Mouse (Mus musculus): Measurements from ENCODE around the gene Dgkd. TPM values are rescaled to one million over a fixed set of nuclear protein-coding genes. Genes with fewer than 3 reads are reported as not detected.

The Dgkd gene
- polyA plus RNA-seq, 1 experiment from 2014 or later, result 46.3 TPM

DNA sequence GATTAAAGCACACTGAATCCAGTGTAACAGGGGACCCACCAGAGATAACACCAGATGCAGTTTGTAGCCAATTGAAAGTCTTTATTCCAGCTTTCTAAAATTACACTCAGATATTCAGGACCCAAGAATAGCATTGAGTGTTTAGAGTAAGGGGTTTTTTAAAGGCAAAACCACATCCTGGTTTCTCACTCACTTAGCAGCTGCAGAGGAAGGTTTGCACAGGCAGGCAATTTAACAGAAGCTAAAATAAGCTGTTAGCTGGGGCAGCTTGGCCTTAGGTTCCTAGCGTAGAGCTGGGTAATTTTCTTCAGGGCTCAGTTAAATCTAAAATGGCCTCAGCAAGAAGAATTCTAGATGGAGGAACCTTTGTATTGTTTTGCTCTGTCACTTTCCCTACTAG lies 13.6 kb downstream of the Dgkd start:
- ATAC-seq (replicated peaks; ENCODE audit: low FRiP score) (no peak), DNase-seq (ENCODE audit: low spot score) (no peak)
- no peaks in the 10 kb centered on the region for H3K4me1 ChIP-seq (replicated peaks; ENCODE audit: control insufficient read depth, insufficient read depth, low read length)
- no peak overlapping the region for H3K4me2 ChIP-seq (ENCODE audit: low read depth, low read length, severe bottlenecking)
- no peaks in the 10 kb centered on the region for H3K9me3 ChIP-seq (ENCODE audit: control insufficient read depth, low read length)
- H3K27ac ChIP-seq (ENCODE audit: low read depth, low read length), result no peak overlapping the region
- no peak overlapping the region for H3K4me3 ChIP-seq (ENCODE audit: low read depth, low read length)
- H3K36me3 ChIP-seq (ENCODE audit: control insufficient read depth, insufficient read depth, low read length), result no peaks in the 10 kb centered on the region
- 90% methylated on average over 1 of the region's 1 CpGs for WGBS
- H3K27me3 ChIP-seq (ENCODE audit: control insufficient read depth, insufficient read depth, low read length), result no peaks in the 10 kb centered on the region
- H3K9ac ChIP-seq (ENCODE audit: low read length), result no peak overlapping the region

DNA sequence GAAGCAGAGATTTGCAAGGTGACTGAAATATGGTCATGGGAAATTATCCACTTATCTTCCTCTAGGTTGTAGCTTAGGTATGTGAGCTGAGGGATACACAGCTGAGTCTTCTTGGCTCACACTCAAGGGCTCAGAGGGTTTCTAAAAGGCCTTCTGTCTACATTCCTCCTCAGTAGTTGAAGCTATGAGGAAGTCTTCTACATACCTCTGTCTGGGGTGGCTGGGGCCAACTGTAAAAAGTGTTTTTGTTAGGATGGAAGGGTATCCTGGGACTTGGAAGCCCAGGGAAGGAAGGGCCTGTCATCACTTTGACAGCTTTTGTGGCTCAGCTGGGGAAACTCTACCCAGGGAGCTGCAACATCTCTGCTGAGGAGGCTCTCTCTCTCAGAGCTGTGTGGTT lies 18.5 kb downstream of the Dgkd start:
- ATAC-seq (replicated peaks; ENCODE audit: low FRiP score), result no peak
- Histone ChIP-seq H3K27me3 (ENCODE audit: control insufficient read depth, insufficient read depth, low read length) (no peaks in the 10 kb centered on the region), H3K9me3 (ENCODE audit: control insufficient read depth, low read length) (no peaks in the 10 kb centered on the region)

DNA sequence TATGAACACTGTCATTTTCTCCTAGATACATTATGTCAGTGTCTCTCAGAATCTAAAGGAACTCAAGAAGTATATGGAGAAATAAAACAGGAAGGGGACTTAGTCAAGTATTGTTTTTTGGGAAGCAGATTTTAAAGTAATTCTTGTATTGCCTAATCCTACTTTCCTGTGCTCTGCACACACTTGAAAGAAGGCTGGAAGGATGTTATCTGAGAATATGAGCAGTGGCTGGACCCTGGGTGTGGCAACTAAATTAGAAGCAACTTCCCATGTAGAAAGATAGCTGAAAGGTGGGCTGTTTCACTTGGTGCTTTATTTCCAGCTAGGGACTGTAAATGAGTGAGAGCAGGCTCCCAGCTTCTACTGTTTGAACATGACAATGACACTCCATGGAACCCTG lies 20.0 kb downstream of the Dgkd start:
- Histone ChIP-seq H3K4me1 (replicated peaks; ENCODE audit: control insufficient read depth, insufficient read depth, low read length) (no peaks in the 10 kb centered on the region), H3K4me2 (ENCODE audit: low read depth, low read length, severe bottlenecking) (no peak overlapping the region), H3K9ac (ENCODE audit: low read length) (no peak overlapping the region), H3K27me3 (ENCODE audit: control insufficient read depth, insufficient read depth, low read length) (no peaks in the 10 kb centered on the region), H3K9me3 (ENCODE audit: control insufficient read depth, low read length) (no peaks in the 10 kb centered on the region), H3K4me3 (ENCODE audit: low read depth, low read length) (no peak overlapping the region), H3K27ac (ENCODE audit: low read depth, low read length) (no peak overlapping the region), H3K36me3 (ENCODE audit: control insufficient read depth, insufficient read depth, low read length) (no peaks in the 10 kb centered on the region)
- ATAC-seq (replicated peaks; ENCODE audit: low FRiP score) (no peak), DNase-seq (ENCODE audit: low spot score) (no peak)

More for the DNA sequence above, 18.5 kb downstream of the Dgkd start:
- Histone ChIP-seq H3K4me1 (replicated peaks; ENCODE audit: control insufficient read depth, insufficient read depth, low read length) (no peaks in the 10 kb centered on the region), H3K4me2 (ENCODE audit: low read depth, low read length, severe bottlenecking) (no peak overlapping the region), H3K4me3 (ENCODE audit: low read depth, low read length) (no peak overlapping the region), H3K36me3 (ENCODE audit: control insufficient read depth, insufficient read depth, low read length) (no peaks in the 10 kb centered on the region), H3K9ac (ENCODE audit: low read length) (no peak overlapping the region), H3K27ac (ENCODE audit: low read depth, low read length) (no peak overlapping the region)
- no peak for DNase-seq (ENCODE audit: low spot score)

DNA sequence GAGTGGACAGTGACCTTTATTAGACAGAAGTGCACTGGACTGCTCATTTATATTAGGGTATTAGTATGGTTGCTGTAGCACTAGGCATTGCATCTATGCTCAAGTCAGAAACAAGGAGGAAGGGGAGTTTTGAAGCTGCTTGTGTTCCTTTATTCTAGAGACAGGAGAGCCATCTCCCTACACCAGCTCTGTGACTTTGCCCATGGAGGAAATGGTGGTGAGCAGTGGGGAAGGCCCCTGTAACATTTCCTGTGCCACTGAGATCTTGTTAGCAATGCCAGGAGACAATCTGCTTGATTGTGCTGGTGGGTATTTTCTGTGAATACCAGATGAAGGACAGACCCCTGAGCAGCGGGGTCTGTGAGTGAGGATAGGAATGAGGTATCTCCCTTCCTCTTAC lies 23.0 kb downstream of the Dgkd start:
- Histone ChIP-seq H3K27me3 (ENCODE audit: control insufficient read depth, insufficient read depth, low read length) (no peaks in the 10 kb centered on the region), H3K4me1 (replicated peaks; ENCODE audit: control insufficient read depth, insufficient read depth, low read length) (no peaks in the 10 kb centered on the region), H3K27ac (ENCODE audit: low read depth, low read length) (no peak overlapping the region), H3K36me3 (ENCODE audit: control insufficient read depth, insufficient read depth, low read length) (no peaks in the 10 kb centered on the region), H3K4me2 (ENCODE audit: low read depth, low read length, severe bottlenecking) (no peak overlapping the region), H3K9ac (ENCODE audit: low read length) (no peak overlapping the region), H3K4me3 (ENCODE audit: low read depth, low read length) (no peak overlapping the region), H3K9me3 (ENCODE audit: control insufficient read depth, low read length) (no peaks in the 10 kb centered on the region)
- ATAC-seq (replicated peaks; ENCODE audit: low FRiP score) (no peak), DNase-seq (ENCODE audit: low spot score) (no peak)
- 86% methylated on average over 1 of the region's 1 CpGs for WGBS

DNA sequence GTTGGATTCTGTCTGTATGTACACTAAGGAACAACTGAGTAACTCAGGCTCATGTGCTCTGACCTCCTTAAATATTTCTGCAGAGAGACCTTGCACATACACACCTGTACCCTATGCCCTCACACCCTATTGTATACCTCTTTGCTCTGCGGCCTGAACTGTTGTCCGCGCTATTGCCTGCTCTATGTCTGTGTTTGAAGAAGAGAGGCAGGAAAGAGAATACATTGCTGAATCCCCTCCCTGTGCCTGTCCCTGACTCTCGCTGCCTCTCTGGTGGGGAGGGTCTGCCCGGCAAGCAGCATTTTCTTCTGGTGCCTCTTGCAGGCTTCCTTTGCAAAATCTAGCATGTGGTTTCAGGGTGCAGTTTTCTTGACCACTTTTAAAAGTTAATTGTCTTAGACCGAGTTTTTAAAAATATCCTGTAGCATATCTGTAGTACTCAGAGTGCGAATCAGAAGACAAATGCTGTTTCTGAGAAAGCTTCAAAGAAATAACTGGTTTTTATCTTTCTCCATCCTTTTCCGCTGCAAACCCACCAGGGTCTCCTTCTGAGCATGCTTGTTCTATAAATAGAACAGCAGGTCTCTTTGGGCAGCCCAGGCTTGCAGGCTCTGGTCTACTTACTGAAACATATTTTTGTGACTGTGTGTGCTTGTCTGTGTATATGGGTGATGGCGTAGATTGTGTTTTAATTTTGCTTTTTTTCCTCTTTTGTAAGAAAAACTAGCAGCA lies 24.6 kb downstream of the Dgkd start:
- ATAC-seq (replicated peaks; ENCODE audit: low FRiP score), result no peak
- H3K9me3 ChIP-seq (ENCODE audit: control insufficient read depth, low read length), result no peaks in the 10 kb centered on the region
- H3K9ac ChIP-seq (ENCODE audit: low read length), result no peak overlapping the region
- no peaks in the 10 kb centered on the region for H3K4me1 ChIP-seq (replicated peaks; ENCODE audit: control insufficient read depth, insufficient read depth, low read length)
- H3K27me3 ChIP-seq (ENCODE audit: control insufficient read depth, insufficient read depth, low read length), result no peaks in the 10 kb centered on the region
- no peak overlapping the region for H3K4me2 ChIP-seq (ENCODE audit: low read depth, low read length, severe bottlenecking)
- no peak overlapping the region for H3K27ac ChIP-seq (ENCODE audit: low read depth, low read length)
- no peak overlapping the region for H3K4me3 ChIP-seq (ENCODE audit: low read depth, low read length)
- 84% methylated on average over 9 of the region's 9 CpGs for WGBS
- H3K36me3 ChIP-seq (ENCODE audit: control insufficient read depth, insufficient read depth, low read length), result no peaks in the 10 kb centered on the region
- no peak for DNase-seq (ENCODE audit: low spot score)

DNA sequence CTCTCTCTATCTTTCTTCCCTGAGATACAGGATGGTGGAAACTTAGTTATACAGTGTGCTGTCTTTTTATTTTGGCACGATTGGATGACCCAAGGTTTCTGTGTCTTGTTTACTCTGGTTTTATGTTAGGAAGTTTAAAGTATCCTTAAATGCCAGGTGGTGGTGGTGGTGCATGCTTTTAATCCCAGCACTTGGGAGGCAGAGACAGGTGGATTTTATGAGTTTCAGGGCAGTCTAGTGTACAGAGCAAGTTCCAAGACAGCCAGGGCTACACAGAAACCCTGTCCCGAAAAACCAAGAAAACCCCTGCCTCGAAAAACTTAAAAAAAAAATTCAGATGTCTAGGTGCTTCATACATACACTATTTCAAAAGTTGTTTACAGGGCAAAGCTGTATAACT lies 25.9 kb downstream of the Dgkd start:
- DNase-seq (ENCODE audit: low spot score) (no peak), ATAC-seq (replicated peaks; ENCODE audit: low FRiP score) (no peak)
- no peaks in the 10 kb centered on the region for H3K36me3 ChIP-seq (ENCODE audit: control insufficient read depth, insufficient read depth, low read length)
- H3K27ac ChIP-seq (ENCODE audit: low read depth, low read length), result no peak overlapping the region
- H3K4me1 ChIP-seq (replicated peaks; ENCODE audit: control insufficient read depth, insufficient read depth, low read length), result no peaks in the 10 kb centered on the region
- no peak overlapping the region for H3K4me2 ChIP-seq (ENCODE audit: low read depth, low read length, severe bottlenecking)
- no peak overlapping the region for H3K9ac ChIP-seq (ENCODE audit: low read length)
- 91% methylated on average over 3 of the region's 3 CpGs for WGBS
- H3K27me3 ChIP-seq (ENCODE audit: control insufficient read depth, insufficient read depth, low read length), result no peaks in the 10 kb centered on the region
- no peak overlapping the region for H3K4me3 ChIP-seq (ENCODE audit: low read depth, low read length)
- no peaks in the 10 kb centered on the region for H3K9me3 ChIP-seq (ENCODE audit: control insufficient read depth, low read length)

DNA sequence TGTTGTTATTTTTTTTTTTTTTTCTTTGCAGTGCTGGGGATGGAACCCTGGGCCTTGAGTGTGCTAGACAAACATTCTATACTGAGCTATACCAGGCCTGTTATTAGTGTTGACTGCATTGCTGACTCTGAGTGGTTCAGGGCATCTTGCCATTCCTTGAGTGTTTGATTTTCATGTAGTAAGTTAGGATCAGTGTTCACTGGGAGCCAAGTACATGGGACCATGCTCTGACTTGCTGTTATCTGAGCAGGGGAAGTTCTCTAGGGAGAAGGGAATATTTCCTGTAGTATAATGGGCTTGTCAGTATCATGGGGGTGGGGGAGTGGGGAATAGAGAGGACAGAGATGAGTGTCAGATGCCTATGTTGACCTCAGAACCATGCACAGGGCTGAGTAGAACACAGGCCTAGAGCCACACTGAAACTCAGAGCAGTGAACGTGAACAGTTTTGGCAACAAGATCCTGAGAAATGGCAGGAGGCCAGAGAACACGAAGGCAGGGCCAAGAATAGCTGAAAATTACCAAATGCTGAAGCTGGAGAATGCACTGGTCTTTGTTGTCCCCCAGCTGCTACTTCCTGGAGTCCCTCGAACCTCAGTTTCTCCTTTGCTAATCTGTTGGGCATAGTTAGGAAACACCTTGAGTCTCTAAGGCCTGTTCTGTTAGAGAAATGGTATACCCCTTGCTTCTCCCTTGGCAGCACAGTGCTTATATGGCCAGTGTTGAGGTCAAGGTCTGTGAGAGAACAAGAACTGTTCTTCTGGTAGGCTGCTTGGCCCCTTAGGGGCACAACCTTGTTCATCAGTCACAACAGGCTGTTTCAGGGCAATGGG lies 26.6 kb downstream of the Dgkd start:
- no peak for ATAC-seq (replicated peaks; ENCODE audit: low FRiP score)
- WGBS, result 88% methylated on average over 3 of the region's 3 CpGs
- H3K36me3 ChIP-seq (ENCODE audit: control insufficient read depth, insufficient read depth, low read length), result no peaks in the 10 kb centered on the region; the same call in 1 of the 2 replicates

DNA sequence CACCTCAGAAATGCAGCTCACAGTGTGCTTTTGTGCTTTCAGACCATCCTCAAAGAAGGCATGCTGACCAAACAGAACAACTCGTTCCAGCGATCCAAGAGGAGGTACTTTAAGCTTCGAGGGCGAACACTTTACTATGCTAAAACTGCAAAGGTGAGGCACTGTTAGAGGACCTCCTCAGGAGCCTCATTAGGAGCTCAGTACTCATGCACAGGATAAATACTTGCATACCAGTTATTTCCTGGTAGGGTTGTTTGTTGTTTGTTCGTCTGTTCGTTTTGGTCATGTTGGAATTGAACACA lies 27.2 kb downstream of the Dgkd start:
- no peaks in the 10 kb centered on the region for H3K9me3 ChIP-seq (ENCODE audit: control insufficient read depth, low read length)
- no peaks in the 10 kb centered on the region for H3K27me3 ChIP-seq (ENCODE audit: control insufficient read depth, insufficient read depth, low read length)
- H3K4me3 ChIP-seq (ENCODE audit: low read depth, low read length), result no peak overlapping the region
- 86% methylated on average over 6 of the region's 6 CpGs for WGBS
- H3K27ac ChIP-seq (ENCODE audit: low read depth, low read length), result no peak overlapping the region
- no peak for ATAC-seq (replicated peaks; ENCODE audit: low FRiP score)
- H3K36me3 ChIP-seq (ENCODE audit: control insufficient read depth, insufficient read depth, low read length), result no peaks in the 10 kb centered on the region; the same call in 1 of the 2 replicates
- DNase-seq (ENCODE audit: low spot score), result no peak
- no peak overlapping the region for H3K9ac ChIP-seq (ENCODE audit: low read length)
- H3K4me2 ChIP-seq (ENCODE audit: low read depth, low read length, severe bottlenecking), result no peak overlapping the region
- H3K4me1 ChIP-seq (replicated peaks; ENCODE audit: control insufficient read depth, insufficient read depth, low read length), result no peaks in the 10 kb centered on the region

More for the DNA sequence above, 26.6 kb downstream of the Dgkd start:
- Histone ChIP-seq H3K9me3 (ENCODE audit: control insufficient read depth, low read length) (no peaks in the 10 kb centered on the region), H3K4me1 (replicated peaks; ENCODE audit: control insufficient read depth, insufficient read depth, low read length) (no peaks in the 10 kb centered on the region), H3K4me3 (ENCODE audit: low read depth, low read length) (no peak overlapping the region), H3K9ac (ENCODE audit: low read length) (no peak overlapping the region), H3K4me2 (ENCODE audit: low read depth, low read length, severe bottlenecking) (no peak overlapping the region), H3K27ac (ENCODE audit: low read depth, low read length) (no peak overlapping the region), H3K27me3 (ENCODE audit: control insufficient read depth, insufficient read depth, low read length) (no peaks in the 10 kb centered on the region)
- DNase-seq (ENCODE audit: low spot score), result no peak

DNA sequence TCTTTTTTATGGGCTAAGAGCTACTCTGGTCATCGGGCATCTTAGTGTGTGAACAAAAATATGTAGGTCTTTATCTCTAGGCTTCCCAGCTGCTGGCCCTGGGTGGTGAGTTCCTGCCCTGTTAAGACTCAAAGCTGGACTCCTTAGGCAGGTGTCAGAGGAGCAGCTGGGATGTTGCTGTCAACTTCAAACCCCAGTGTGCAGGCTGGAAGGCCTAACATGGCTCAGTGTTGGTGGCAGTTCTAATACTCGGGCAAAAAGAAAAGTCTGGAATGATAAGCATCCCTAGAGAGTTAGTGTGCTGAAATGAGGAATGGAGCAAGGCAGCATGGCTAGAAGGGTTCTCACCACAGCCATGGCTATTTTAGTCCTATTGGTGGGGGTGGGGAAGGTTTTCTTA lies 27.8 kb downstream of the Dgkd start:
- DNase-seq (ENCODE audit: low spot score) (no peak), ATAC-seq (replicated peaks; ENCODE audit: low FRiP score) (no peak)
- H3K36me3 ChIP-seq (ENCODE audit: control insufficient read depth, insufficient read depth, low read length), result no peaks in the 10 kb centered on the region; the same call in 1 of the 2 replicates
- H3K27me3 ChIP-seq (ENCODE audit: control insufficient read depth, insufficient read depth, low read length), result no peaks in the 10 kb centered on the region
- no peaks in the 10 kb centered on the region for H3K4me1 ChIP-seq (replicated peaks; ENCODE audit: control insufficient read depth, insufficient read depth, low read length)
- no peak overlapping the region for H3K4me2 ChIP-seq (ENCODE audit: low read depth, low read length, severe bottlenecking)
- H3K4me3 ChIP-seq (ENCODE audit: low read depth, low read length), result no peak overlapping the region
- no peak overlapping the region for H3K9ac ChIP-seq (ENCODE audit: low read length)
- 88% methylated on average over 2 of the region's 2 CpGs for WGBS
- H3K9me3 ChIP-seq (ENCODE audit: control insufficient read depth, low read length), result no peaks in the 10 kb centered on the region
- H3K27ac ChIP-seq (ENCODE audit: low read depth, low read length), result no peak overlapping the region

Data from forebrain, embryonic 11.5 days (tissue).